Mouse (Mus musculus) gastrocnemius, adult 2 months (tissue): ENCODE measurements around the gene Idh3g. TPM values are rescaled to one million over a fixed set of nuclear protein-coding genes. Genes with fewer than 3 reads are reported as not detected.

ENCODE experiments used
- DNase-seq: peaks from one replicate; pipeline ENCODE4 v3.0.0; 2022
- H3K27ac ChIP-seq: fragments of 200-600 bp; 2 replicates; pipeline ENCODE4 v1.8.1; 2022; ENCODE audit warnings: mild to moderate bottlenecking
- H3K4me3 ChIP-seq: fragments of 200-600 bp; 2 replicates; pipeline ENCODE4 v1.8.1; 2022; ENCODE audit warnings: mild to moderate bottlenecking, moderate library complexity
- CTCF ChIP-seq: fragments of 200-600 bp; IDR thresholded peaks from 2 replicates; pipeline ENCODE4 v1.8.1; 2022; ENCODE audit warnings: antibody characterized with exemption, mild to moderate bottlenecking, moderate library complexity
- intact Hi-C: fragments of 180-260 bp; cut with DNase I; formaldehyde crosslinking; loops from one replicate; pipeline ENCODE4 v1.15.1; 2025
- total RNA-seq, 2 experiments: library from RNA; stranded (reverse); gene quantifications; 2 replicates each; pipeline ENCODE4 v1.2.3; 2021

Gene Idh3g
- total RNA-seq, 2 experiments from 2014 or later = 384 to 433 TPM

DNA sequence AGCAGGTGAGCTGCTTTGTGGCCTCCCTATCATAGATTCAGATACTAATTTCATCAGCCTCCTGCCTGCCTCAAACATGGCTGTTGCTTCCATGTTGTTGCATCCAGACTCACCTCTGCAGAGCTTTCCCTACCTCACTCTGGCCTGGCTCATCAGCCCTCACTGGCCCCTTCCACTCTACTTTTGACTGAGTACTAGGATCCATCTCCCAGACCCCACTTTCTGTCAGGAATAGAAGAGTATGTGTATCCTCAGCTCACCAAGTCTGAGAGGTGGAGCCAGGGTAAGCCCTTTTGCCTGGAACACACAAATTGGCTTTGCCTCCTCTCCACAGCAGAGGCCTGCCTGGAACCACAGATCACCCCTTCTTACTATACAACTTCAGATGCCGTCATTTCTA, 1.8 kb upstream of the Idh3g start:
- no peak for TF ChIP-seq CTCF
- DNase-seq = no peak
- Histone ChIP-seq H3K27ac (no peak overlapping the region), H3K4me3 (peak overlapping the region; percentile 87)
- intact Hi-C loops = loop anchor here (5.0 kb wide), 3 partner anchors 71 to 174 kb away; partner anchors contain the start of genes Abcd1, Bcap31 and Slc6a8

- no peak for TF ChIP-seq CTCF
- DNase-seq = no peak
- H3K4me3 ChIP-seq = peak overlapping the region; percentile 87
- intact Hi-C loops = loop anchor here (5.0 kb wide), 3 partner anchors 70 to 175 kb away; partner anchors contain the start of genes Abcd1, Bcap31 and Slc6a8
- H3K27ac ChIP-seq = peak overlapping the region; percentile 98
These were observed 495 bp upstream of the Idh3g start for GRCm38 (mm10) chrX:73787225-73787558.

DNA sequence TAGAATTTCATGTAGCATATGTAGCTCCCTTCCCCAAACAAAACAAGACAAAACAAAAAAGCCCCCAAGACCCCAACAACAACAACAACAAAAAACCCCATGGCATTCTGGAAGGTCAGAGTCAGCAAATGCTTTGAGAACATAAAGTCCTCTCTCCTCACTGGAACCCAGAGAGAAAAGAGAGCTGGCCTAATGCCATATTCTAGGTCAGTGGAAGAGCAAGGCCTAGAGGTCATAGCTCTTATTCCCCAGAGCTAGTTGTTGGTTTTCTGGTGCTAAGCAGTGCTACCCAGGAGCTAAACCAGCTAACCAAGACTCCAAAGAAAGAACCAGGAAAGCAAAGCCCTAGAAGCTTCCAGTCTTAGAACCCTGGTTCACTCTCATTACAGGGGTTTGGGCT, 1.0 kb downstream of the Idh3g start:
- TF ChIP-seq CTCF = no peak
- peak overlapping the region; percentile 87 for H3K4me3 ChIP-seq
- intact Hi-C loops = loop anchor here (5.0 kb wide), 3 partner anchors 68 to 177 kb away; partner anchors contain the start of genes Abcd1, Bcap31 and Slc6a8
- peak overlapping the region; percentile 98 for H3K27ac ChIP-seq
- DNase-seq = no peak

DNA sequence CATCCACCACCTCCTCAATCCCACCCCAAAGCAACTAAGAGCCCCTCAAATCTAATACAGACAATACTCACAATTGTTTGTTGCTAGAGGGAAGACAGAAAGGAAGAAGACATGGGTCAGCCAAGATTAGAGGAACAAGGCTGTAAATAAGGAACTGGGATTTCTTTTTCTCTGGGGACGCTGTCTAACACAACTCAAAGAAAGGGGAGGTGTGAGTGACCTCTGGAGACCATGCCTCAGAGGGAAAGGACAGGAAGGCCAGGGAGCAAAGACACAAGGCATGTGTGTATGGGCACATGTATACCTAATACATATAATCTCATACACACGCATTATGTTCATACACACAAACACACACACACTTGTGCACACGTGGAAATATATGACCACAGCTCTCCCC, 4.5 kb downstream of the Idh3g start:
- DNase-seq = no peak
- intact Hi-C loops = no loop called here
- no peak overlapping the region for H3K27ac ChIP-seq
- no peak for TF ChIP-seq CTCF
- H3K4me3 ChIP-seq = no peak overlapping the region

- intact Hi-C loops = no loop called here
- no peak for TF ChIP-seq CTCF
- Histone ChIP-seq H3K27ac (peak overlapping the region; percentile 90), H3K4me3 (peak overlapping the region; percentile 71)
- peak; percentile 53 for DNase-seq
These were observed 11.8 kb downstream of the Idh3g start for GRCm38 (mm10) chrX:73774802-73775483.

GRCm38 (mm10) chrX:73774168-73774760, 12.4 kb downstream of the Idh3g start, which contains the start of gene Srpk3:
TSS of gene Srpk3 (plus strand) at chrX:73774405.
- intact Hi-C loops = no loop called here
- peak; percentile 77 for DNase-seq
- Histone ChIP-seq H3K4me3 (peak within 1 kb of the TSS; percentile 71), H3K27ac (peak within 1 kb of the TSS; percentile 90)
- no peak for TF ChIP-seq CTCF

- DNase-seq = no peak
- Histone ChIP-seq H3K27ac (no peak overlapping the region), H3K4me3 (no peak overlapping the region)
- TF ChIP-seq CTCF = peak; percentile 45
- intact Hi-C loops = loop anchor here (5.0 kb wide), 1 partner anchor 50 kb away; the partner anchor contains the start of genes Abcd1 and Bcap31
These were observed 19.4 kb downstream of the Idh3g start for GRCm38 (mm10) chrX:73767267-73767666.

- intact Hi-C loops = loop anchor here (5.0 kb wide), 1 partner anchor 48 kb away; the partner anchor contains the start of genes Abcd1 and Bcap31
- Histone ChIP-seq H3K27ac (peak overlapping the region; percentile 51), H3K4me3 (no peak overlapping the region)
- TF ChIP-seq CTCF = no peak
- DNase-seq = peak; percentile 72
These were observed 21.4 kb downstream of the Idh3g start for GRCm38 (mm10) chrX:73765311-73765710.

DNA sequence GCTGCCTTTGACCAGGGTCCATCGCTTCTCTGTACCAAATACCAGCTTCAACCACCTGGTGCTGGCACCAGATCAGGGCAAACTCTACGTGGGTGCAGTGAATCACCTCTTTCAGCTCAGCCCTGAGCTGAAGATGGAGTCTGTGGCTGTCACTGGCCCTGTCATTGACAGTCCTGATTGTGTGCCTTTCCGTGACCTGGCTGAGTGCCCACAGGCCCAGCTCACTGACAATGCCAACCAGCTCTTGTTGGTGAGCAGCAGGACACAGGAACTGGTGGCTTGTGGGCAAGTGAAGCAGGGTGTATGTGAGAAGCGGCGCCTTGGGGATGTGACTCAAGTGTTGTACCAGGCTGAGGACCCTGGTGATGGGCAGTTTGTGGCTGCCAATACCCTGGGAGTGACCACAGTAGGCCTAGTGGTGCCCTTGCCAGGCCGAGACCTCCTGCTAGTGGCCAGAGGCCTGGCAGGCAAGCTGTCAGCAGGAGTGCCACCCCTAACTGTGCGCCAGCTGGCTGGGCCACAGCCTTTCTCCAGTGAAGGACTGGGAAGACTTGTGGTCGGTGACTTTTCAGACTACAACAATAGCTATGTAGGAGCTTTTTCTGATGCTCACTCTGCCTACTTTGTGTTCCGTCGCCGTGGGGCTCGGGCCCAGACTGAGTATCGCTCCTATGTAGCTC, 27.9 kb downstream of the Idh3g start:
- intact Hi-C loops = no loop called here
- Histone ChIP-seq H3K4me3 (no peak overlapping the region), H3K27ac (no peak overlapping the region)
- DNase-seq = no peak
- TF ChIP-seq CTCF = no peak

GRCm38 (mm10) chrX:73756334-73757140, 30.2 kb downstream of the Idh3g start, which contains the start of gene Plxnb3:
TSS of gene Plxnb3 (plus strand) at chrX:73757090.
- TF ChIP-seq CTCF = no peak
- DNase-seq = no peak
- H3K4me3 ChIP-seq = no peak within 1 kb of the TSS
- no peak within 1 kb of the TSS for H3K27ac ChIP-seq
- intact Hi-C loops = no loop called here

- TF ChIP-seq CTCF = peak; percentile 32; the same call in 1 of the 2 replicates
- intact Hi-C loops = no loop called here
- Histone ChIP-seq H3K27ac (no peak overlapping the region), H3K4me3 (no peak overlapping the region)
- no peak for DNase-seq
These were observed 37.7 kb downstream of the Idh3g start for GRCm38 (mm10) chrX:73748977-73749376.
